Mouse (Mus musculus): ENCODE results near the gene Thegl. TPM values are rescaled to one million over a fixed set of nuclear protein-coding genes. Genes with fewer than 3 reads are reported as not detected.

Gene Thegl
- total RNA-seq, 2 experiments from 2014 or later, result not detected

- no peak for DNase-seq (ENCODE audit: low spot score in 2 of 2)
Observed at GRCm38 (mm10) chr5:77044362-77044761, 28.5 kb downstream of the Thegl start.

GRCm38 (mm10) chr5:77052616-77053015, 36.8 kb downstream of the Thegl start:
- DNase-seq (ENCODE audit: low spot score in 2 of 2), result no peak

DNA sequence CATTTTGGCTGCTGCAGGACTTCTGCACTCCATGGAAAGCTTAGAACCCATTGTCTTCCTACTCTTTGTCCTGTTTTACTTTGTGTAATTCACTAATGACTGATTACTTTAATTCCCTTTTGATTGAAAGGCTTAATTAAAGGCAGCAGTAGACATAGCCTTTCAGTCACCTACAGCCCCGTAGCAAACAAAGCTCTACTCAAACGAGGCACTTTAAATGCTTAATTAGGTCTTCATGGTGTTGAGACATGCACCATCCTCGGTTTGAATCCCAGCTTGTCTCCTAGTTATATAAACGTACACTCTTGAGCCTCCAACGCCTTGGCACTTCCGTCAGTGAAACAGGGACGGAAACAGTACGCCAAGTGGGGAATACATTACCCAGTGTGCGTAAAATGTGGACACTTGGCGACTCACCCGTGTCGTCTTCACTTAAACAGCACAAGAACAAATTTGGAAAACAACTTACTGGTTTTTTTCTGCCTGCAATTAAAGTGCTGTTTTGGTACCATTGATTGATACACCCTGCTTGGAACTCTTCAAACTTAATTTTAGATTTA, 41.1 kb downstream of the Thegl start:
- no peak for DNase-seq (ENCODE audit: low spot score in 2 of 2)

- no peak for DNase-seq (ENCODE audit: low spot score in 2 of 2)
Observed at GRCm38 (mm10) chr5:77060363-77060762, 44.5 kb downstream of the Thegl start.

DNA sequence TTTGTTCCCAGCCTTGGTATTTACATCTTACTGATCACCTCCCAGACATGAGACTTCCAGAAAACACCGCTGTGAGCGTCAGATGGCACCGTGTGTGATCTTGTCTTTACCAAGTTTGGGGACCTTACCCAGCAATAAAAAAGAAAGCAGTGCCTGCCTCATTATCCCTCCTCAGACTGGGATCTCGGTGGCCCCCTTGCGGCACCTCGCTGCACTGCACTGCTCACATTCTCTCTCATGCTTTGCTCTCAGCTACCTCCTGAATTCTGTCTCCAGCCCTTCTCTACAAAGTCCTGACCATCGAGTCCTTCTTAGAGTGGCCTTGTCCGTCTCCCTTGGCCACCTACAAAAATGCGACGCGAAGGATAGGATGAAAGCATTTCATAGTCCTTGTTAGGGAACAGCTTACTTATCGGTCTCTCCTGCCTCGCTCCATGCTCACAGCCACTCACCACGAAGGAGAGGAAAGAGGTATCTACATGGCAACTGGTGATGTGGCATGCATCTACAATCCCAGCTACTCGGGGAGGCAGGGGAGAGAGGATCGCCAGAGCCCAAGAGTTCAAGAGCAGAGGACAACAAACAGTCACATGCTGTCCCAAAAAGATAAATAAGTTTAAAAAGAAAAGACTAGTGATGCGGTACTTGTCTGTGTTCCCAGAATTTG, 45.7 kb downstream of the Thegl start:
- DNase-seq (ENCODE audit: low spot score in 2 of 2), result peak; percentile 62 to 72

GRCm38 (mm10) chr5:77067321-77067720, 51.5 kb downstream of the Thegl start:
- no peak for DNase-seq (ENCODE audit: low spot score in 2 of 2)

- DNase-seq (ENCODE audit: low spot score in 2 of 2), result no peak
Observed at GRCm38 (mm10) chr5:77070987-77071386, 55.2 kb downstream of the Thegl start.

GRCm38 (mm10) chr5:77071626-77072025, 55.8 kb downstream of the Thegl start:
- no peak for DNase-seq (ENCODE audit: low spot score in 2 of 2)

- DNase-seq (ENCODE audit: low spot score in 2 of 2), result no peak
Observed at GRCm38 (mm10) chr5:77073794-77074193, 58.0 kb downstream of the Thegl start.

DNA sequence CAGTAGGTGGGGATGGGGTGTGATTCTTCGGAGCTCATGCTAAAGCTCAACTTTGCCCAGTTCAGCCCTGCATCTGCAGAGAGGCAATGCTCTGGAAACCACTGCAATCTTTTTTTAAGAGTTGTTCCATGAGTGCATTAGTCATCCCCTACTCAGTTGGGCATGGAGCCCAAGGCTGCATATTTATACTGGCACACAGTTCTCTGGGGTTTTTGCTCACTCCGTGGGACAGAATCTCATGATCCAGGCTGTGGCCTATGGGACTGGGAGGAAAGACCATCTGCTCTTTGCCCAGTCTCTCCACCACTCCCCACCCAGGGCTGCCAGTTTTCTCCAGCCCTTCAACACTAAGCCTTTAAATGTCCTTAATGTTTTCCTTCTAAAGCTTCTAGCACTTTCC, 59.1 kb downstream of the Thegl start:
- peak; percentile 46 to 63 for DNase-seq (ENCODE audit: low spot score in 2 of 2)

DNA sequence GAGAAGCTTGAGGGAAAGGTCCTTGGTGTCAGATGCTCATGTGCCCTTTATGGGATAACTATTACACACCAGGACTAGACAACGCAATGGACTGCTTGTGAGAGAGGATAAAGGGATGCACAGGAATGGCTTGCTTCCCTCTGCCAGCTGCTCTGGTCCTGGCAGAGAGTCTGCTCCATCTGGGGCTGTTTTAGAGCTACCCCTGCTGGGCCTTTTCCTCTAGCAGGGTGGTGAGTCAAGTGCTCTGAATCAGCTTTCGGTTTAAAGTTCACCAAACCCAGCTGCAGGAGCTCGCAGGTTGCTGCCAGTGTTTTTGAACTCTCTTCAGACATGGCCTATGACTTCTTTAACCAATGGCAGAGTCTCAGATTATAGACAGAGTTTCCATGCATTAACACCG, 60.1 kb downstream of the Thegl start:
- DNase-seq (ENCODE audit: low spot score in 2 of 2), result no peak

- DNase-seq (ENCODE audit: low spot score in 2 of 2), result no peak
Observed at GRCm38 (mm10) chr5:77080761-77081160, 64.9 kb downstream of the Thegl start.

GRCm38 (mm10) chr5:77082735-77083134, 66.9 kb downstream of the Thegl start:
- peak in 1 of 2 experiments; percentile 12 for DNase-seq (ENCODE audit: low spot score in 2 of 2)

DNA sequence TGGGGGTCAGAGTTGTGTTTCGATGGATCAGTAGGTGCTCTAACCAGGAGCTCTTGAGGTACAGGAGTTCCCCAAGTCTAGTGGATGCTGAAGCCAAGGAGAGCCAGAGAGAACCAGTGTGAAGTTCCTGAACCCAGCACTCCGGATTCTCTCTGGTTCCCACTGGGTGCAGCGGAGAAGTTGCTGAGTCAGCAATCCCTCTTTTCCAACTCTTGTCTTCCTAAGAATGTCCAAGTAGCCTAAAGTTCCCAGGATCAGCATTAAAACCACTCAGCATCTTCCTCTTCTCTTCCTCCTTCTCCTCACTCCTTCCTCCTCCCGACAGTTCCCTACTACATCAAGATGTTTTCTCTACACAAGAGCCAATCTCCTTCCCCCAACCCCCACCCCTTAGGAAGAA, 68.6 kb downstream of the Thegl start:
- DNase-seq (ENCODE audit: low spot score in 2 of 2), result no peak

- DNase-seq (ENCODE audit: low spot score in 2 of 2), result no peak
Observed at GRCm38 (mm10) chr5:77085753-77086450, 70.1 kb downstream of the Thegl start.

DNA sequence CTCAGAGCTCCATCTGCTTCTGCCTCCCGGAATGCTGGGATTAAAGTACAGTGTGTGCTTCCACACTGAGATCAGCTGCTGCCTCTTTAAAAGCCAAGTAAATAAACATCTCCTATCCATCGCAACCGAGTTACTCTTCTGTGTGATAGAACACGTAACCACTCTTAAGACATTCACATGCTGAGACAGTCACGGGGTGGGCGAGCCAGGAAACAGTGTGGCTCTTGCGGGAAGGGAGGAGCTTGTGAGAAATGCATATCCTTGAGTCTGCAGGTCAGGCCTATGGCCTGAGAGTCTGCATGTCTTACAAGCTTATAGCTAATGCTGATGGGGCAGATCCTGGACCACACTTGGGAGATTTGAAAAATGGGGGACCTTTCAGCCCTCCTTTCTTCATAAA, 70.7 kb downstream of the Thegl start:
- no peak for DNase-seq (ENCODE audit: low spot score in 2 of 2)

GRCm38 (mm10) chr5:77087122-77087521, 71.3 kb downstream of the Thegl start:
- no peak for DNase-seq (ENCODE audit: low spot score in 2 of 2)

GRCm38 (mm10) chr5:77089294-77089693, 73.5 kb downstream of the Thegl start:
- peak; percentile 38 to 45 for DNase-seq (ENCODE audit: low spot score in 2 of 2)

- no peak for DNase-seq (ENCODE audit: low spot score in 2 of 2)
Observed at GRCm38 (mm10) chr5:77089901-77090300, 74.1 kb downstream of the Thegl start.

DNA sequence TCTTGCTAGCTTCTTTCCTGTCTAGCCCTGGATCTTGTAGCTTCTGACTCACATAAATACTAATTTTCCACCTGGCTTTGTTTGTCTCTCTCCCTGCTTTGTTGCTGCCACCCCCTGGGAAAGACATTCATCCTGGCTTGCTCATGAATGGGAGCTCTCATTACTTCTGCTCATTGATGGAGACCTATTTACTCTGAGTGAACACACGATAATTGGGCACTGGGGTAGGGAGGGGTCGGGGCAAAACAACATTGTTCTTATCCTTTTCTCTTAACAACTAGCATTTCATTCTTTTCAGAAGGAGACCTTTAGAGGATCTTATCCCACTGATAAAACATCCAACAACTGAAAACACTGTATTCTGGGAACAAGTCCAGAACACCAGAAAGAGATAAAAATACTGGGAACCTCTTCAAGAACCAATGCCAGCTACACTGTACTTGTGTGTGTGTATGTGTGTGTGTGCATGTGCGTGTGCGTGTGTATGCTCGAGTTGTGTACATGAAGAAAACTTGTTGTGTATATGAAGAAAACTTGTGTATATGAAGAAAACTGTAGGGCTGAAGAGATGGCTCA, 74.8 kb downstream of the Thegl start:
- no peak for DNase-seq (ENCODE audit: low spot score in 2 of 2)

DNA sequence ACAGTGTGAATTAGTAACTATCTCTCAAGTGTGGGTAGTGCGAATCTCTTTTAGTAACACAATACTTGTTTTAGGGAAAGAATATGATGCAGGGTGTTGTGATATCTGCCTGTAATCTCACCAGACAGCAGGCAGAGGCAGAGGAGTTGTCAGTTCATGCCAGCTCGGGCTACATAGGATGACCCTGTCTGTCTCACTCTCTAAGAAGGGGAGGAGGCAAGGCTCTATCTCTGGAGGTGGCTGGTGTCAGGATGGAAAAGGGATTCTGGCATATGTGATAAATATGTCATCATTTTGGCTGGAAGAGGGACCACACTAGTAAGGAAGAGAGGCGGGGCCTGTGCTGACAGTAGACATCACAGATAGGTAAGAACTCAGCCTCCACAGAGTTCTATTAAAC, 76.1 kb downstream of the Thegl start:
- DNase-seq (ENCODE audit: low spot score in 2 of 2), result no peak

- DNase-seq (ENCODE audit: low spot score in 2 of 2), result no peak
Observed at GRCm38 (mm10) chr5:77092531-77092930, 76.7 kb downstream of the Thegl start.
